Mouse (Mus musculus) cerebellum, adult 8-10 months (tissue): ENCODE measurements at regions not wholly inside any gene's neighbourhood (a gene's known extent, or its start where the extent isn't known, plus 50 kb on each side); places are given as distances from the start of the nearest gene placed in this dataset.

Source experiments
- DNase-seq: peaks from one replicate; pipeline ENCODE4 v3.0.0; 2022

DNA sequence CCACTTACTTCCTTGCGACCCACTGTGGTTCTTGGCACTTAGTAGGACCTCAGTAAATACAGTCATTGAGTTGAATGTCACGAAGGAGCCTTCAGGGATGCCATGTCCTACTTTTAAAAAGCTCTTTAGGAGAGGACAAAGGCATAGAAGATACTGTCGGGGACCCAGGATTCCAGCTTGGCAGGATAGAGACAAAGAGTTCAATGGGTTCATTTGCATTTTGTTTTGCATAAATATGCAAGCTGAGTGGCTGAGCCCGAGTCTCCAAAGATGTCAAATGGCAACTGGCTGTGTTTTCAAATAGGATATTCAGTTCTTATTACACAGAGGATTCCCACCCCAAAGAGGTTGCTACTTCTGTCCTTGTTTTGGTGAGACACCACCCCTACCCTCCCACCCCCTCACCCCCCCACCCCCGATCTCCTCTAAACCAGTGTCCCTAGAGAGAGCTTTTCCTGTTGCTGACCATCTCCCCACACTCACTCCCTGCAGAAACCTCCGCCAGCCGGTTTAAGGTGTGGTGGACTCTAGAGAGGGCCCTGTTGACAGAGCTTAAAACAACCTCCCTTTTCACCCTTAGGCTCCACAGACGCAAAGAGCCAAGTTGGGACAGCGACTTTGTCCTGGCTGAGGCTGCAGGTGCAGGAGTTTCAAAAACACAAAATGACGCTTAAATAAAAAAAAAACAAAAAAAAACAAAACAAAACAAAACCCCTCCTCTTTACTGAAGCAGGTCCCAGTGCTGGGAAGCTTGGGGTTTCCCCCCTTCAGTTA is 57.9 kb downstream of the Sox9 start:
- DNase-seq = no peak

DNA sequence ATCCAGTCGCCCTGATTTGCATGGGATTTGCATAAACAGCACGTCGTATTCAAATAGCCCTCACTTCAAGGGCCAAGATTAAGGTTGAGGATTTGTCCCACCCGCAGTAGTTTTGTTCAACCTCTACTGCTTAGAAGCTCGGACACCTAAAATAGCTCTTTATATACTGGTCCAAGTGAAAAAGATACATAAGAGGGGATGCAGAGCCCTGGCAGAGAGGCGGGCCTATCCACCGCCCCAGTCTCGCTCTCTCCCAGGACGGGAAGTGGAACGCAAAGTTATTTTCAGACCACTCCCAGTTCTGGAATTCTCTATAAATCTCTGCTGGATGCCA is 58.4 kb downstream of the Sox9 start:
- no peak for DNase-seq

DNA sequence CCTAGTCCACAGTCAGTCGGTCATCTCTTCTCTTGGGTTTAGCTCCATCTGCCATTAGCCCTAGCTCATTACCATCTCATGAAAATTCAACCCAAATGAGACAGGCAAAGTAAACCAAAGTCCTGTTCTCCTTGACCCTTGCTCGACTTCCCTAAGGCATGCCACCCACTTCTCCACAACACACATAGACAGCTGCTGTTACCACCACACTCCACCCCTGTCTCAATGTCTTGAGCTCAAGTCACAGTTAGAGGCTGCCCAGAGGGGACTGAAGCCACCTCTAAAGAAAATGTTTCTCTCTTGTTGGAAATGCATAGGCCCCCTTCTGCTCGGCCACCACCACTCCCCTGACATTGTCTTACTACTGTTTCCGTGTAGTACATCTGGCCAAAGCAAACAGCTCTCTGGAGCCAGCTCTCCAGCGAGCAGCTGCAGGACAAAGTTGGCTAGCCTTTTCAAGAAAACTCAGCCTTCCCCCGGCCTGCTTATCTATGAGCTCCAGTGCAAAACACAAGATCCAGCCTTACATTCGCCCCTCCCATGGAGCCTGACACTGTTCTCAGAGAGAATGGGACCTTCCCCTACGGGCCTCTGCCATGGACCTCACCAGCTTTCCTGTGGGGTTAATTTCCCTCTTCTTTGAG is 62.4 kb downstream of the Sox9 start:
- no peak for DNase-seq

DNA sequence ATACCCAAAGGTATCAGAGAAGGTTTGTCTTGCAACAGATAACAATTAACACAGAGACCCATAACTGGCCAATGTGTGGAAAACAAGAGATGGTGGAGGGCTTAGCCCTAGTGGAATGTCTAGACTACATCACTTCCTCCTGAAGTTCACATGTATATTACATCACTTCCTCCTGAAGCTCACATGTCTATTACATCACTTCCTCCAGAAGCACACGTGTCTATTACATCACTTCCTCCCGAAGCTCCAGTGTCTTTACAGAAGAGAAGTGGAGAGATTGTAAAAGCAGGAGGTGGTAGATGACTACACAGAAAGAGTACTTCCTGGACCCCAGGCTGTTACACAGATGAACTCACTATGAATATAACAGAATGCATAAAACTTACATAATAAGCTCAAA is 65.1 kb downstream of the Sox9 start:
- DNase-seq = no peak

DNA sequence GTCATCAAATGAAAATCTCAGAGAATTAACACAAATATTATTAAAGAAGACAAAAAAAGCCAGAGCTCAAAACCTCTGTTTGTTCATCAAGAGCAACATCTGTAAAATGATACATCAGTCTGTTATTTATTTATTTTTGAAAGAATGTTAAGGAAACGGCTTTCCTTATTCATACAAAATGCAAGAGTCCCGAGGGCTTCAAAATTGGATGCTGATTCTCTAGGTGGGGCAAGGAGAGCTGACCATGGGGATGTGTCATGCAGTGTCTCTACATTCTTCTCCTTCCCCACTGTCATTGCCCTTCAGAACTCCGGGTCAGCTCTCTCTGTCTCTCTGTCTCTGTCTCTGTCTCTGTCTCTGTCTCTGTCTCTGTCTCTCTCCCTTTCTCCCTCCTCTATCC is 65.8 kb downstream of the Sox9 start:
- no peak for DNase-seq

DNA sequence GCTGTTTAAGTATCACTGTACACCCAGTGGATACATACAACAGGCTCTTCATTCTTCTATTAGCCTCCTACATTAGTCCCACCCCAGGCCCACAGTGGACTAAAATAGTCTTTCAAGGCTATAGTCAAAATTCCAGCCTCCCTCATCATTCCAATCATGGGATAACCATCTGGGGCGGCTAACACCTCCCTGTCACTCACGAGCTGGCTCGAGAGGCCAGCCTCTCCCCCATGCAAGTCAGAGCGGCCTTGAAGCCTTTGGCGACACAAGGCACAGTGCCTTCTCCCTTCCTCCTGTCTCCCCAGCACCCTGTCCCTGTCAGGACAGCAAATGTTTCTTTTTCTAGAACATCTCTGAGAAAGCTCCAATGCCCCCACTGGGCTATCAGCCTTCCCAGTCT is 68.0 kb downstream of the Sox9 start:
- DNase-seq = no peak

DNA sequence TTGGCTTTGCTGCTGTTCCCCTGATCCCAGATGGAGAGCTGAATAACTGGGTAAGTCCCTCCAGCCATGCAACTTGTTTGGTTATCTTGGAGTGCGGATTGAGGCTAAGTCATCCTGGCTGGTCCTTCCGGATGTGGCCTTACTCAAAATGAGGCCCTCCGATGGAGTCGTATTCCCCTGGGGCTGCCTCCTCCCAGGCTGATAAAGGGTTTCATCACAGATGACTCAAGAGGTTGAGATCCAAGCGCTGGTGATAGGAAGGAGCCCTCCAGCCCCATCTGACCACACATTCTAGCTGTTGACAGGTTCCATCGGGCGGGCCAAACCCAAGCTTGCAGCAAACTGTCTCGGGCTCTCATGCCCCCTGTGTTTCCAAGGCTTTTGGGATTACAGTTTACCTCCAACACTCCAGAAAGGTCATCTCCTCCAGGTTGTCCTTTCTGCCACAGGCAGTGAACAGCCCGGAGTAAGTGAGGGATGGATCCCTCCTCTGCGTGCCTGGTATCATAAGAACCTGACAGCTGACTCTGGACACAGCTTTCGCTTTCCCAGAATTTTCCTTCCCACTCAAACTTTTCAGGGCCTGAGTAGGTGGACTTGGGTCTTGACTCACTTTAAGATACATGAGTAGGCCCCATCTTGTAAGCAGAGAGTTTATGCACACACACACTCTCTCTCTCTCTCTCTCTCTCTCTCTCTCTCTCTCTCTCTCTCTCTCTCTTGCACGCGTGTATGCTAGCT is 68.7 kb downstream of the Sox9 start:
- DNase-seq = no peak

DNA sequence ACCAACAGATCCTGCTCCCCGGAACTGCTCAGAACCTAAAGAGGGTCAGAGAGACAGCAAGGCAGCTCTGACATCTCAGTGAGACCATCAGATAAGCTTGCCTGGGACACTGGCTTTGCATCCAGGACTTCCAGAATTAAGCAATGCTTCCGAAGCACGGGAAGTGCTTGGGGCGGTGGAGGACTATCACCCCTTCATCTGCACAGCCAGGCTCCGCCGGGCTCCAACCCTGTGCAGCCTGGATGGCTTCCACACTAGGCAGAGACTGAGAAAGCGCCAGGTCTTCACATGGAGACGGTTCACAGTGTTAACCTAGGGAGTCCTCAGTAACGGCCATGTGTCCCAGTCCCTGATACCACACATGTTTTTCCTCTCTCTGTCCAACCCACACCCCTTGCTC is 69.3 kb downstream of the Sox9 start:
- DNase-seq = no peak

DNA sequence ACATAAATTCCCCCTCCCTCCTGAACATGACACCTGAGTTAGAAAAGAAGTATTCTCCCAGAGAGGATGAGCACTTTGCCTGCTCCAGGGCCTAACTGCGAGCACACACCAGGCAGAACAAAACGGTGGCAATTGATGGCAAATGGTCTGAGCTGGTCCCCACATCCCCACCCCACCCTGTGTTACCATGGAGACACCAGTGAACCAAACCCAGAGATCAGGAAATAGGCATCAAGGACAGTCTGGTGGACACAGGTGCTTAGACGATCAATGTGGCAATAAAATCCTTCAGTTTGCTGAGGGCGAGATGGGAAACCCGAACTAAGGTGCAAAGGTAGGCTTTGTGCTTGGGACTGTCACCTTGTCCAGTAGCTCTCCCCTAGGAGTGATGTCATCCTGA is 74.0 kb downstream of the Sox9 start:
- DNase-seq = no peak

DNA sequence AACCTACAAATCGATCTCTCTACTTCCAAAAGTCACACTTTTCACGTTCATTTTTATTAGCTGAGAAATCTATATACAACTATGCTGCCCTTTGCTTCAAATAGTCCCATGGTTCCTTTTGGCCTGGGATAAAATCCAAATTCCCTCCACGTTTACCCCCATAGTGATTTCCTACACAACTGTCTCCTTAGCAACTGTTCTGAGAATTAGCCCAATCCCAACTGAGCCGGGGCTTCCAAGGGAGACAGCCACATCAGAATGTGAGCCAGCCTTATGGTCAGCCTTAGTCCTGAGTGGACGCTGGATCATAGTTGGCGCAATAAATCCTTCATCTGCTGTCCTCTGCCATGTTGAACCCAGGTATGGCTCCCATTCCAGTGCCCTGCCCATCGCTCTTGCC is 77.3 kb downstream of the Sox9 start:
- DNase-seq = no peak

DNA sequence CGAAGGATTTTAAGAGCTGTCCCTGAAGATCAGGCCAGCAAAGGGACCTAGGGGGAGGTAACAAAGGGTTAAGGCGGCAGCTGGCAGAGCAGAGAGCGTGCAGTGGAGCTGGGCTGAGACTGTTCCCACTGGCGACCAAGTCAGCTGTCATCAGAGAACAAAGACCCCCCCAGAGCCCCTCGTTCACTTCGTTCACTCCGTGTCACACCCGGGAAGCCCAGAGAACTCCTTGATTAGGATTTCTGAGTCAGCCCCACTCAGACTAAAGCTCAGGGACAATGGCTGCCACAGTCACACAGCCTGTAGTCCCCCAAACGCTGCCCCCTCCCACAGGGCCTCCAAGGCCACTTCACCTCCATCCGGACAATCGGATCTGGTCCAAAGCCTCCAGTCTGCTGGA is 78.8 kb downstream of the Sox9 start:
- no peak for DNase-seq

DNA sequence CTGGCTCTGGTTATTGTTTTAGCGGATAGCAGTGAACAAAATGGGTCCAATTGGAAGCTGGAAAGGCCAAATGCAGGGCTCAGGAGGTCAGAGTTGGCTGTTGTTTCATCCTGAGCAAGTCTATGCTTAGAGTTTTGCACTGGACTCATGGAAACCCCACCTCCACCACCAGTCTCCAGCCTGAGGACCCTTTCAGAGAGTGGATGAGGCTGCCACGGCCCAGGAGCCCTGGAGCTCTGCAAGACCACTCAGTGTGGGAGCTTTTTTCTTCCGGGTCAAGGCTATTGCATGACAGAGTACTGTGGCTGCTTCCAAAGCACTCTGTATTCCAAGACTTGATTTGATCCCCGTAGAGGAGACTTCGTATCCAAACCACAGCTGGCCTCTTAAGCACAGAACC is 79.2 kb downstream of the Sox9 start:
- DNase-seq = no peak

DNA sequence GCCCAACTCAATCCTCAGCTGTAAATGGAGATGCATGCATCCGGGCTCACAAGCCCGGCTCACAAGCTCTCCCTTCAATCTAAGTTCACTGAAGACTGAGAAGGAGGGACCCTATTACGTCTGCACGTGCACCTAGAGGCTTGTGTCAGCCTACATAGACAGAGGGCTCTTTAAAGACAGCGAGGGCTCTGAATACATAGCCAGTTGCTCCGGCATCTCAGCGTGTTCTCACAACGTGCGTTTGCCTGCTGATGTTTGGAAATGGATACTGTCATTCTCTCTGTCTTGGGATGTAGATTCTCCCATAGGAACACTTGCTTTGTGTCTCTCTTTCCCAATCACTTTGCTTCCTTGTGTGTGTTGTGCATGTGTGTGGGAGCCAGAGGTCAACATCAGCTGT is 83.8 kb downstream of the Sox9 start:
- no peak for DNase-seq

DNA sequence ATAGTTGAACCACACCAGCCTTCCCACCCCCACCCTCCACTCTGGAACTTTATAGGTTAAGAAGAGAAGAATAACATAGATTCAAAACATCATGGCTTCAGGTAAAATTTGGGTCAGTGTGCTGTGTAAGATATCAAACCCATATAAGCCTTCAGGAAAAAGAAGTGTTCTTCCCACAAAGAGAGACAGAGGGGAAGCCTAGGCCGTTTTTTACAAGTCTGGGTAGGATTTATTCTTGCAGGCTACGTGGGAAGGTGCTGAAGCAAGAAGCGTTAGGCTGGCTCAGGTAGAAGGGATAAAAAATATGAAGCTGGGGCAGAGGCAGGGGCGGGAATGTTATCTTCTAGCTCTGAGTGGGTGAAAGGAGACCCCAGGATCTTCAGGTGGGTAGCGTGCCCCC is 87.5 kb downstream of the Sox9 start:
- DNase-seq = no peak

DNA sequence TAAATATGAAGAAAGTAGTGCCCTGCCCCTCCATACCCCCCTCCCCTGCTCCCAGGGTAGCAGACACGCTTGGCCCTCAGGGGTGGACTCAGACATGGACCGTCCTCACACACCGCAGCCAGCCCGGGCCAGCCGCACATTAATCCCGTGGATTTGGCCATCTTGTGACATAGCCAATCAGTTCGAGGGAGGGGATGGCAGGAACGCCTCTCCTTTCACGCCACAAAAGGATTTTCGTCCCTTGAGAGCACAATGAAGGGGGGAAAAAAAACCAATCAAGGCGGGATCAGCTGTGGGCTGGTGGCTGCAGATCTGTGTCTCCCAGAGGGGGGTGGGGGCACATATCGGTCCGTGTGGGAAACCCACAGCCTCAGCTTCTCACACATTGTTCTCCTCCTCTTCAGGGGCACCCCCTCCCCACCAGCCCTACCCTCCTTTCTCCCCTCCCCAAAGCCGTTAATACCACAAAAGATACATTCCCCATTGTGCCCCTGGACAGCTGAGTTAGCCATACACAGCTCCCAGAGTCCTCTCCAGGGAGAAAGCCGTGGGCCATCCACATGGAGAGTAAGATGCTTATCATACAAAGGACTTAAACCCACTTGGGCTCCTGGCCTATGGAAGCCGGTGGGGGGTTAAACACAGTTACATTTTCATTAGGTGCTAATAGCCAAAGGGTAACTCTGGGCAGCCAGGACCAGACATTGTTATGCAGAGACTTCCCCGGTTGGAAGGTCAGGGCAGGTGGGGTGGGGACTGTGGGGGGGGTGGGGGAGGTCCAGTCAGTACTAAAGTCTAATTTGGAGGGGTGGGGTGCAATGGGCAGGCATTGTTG is 88.4 kb downstream of the Sox9 start:
- DNase-seq = no peak

DNA sequence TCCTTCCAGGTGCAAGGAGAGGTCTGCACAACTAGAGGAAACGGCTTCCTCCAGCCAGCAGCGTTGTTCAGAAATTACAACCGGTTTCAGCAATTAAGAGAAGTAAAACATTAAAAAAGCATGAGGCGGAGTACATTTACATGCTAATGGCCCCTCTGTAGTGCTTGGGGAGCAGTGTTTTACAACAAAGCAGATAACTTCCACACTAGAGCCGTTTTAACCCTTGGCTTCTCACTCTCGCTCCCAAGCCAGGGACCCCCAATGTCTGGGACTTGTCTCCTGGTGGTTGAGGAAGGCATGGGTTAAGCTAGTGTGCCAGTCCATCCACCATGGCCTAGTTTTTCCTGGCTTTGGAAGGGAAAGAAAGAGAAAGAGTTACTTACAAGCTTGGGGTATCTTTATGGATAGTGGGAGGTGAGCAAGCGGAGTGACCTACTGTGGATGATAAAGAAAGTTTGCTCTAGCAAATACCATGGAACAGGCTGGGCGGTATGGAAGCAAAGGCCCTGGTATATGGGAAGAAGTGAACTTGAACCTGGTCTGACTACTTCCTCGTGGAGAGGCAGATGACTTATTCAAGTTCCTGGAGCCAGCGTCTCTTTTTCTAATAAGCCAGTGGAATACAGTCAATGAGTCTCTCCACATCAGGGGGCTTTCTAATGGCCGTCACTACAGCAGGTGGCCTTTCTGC is 90.8 kb downstream of the Sox9 start:
- no peak for DNase-seq

DNA sequence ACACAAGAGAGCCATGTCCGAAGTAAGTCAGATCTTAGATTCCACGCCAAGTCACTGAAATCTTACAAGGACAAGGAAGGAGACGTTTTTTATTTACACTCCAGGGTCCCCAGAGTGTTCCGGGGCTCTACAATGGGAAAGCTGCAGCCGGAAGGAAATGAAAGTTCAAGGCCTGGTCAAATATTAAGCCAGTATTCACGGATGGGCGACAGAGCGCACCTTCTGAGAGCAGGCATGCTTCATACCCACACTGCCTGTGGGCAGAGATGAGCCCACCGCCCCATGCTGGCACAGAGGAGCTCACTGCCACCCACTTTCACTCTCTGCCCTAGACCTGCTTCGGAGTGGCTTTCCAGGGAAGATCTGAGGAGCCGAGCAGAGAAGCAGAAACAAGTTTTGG is 92.2 kb downstream of the Sox9 start:
- DNase-seq = no peak

DNA sequence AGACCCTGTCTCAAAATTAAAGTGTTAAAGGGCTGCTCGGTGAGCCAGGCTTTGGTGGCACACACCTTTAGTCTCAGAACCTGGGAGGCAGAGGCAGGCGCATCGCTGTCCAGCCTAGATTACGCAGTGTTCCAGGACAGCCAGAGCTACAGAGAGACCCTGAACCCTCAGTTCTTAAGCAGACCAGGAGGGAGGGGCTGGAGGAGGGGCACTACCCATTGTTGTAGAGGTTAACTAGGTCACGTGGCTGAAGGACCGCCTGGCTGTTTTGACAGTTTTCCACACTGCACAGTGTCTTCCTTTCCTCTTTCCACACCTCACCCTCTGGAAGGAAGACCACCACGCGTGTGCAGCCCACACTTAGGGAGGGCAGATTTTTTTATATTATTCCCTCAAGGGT is 94.2 kb downstream of the Sox9 start:
- no peak for DNase-seq

DNA sequence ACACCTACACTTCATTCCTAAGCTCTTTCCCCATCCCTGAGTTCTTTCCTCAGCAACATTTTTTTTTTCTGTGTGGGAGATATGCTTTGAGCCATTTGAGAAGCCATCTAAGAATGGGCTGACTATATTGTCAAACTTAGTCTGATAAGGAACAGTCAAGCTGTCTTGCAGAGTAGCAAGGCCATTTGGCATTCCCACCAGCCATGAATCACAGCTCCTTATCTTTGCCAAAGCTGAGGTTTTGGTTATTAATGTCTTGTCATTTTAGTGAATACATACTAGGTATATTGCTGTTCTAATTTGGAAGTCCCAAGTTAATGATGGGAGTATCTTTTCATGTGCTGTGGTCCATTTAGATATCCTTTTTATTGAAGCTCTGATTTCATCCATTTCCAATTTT is 96.4 kb downstream of the Sox9 start:
- DNase-seq = no peak

DNA sequence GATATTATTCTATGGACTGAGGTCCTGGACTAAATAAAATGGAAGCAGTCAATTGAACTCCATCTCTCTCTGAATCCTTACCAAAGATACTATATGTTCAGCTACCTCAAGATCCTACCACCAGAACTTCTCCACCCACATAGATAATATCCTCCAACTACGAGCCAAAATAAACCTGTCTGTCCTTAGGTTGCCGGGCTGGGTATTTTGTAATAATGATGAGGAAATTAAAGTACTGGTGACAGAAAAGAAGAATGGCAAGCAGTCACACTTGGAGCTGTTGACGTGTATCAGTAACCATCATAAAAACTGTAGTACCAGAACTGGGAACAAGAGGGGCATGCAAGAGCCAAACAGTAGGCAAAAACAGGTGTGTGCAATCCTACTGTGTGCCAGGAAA is 98.7 kb downstream of the Sox9 start:
- no peak for DNase-seq

DNA sequence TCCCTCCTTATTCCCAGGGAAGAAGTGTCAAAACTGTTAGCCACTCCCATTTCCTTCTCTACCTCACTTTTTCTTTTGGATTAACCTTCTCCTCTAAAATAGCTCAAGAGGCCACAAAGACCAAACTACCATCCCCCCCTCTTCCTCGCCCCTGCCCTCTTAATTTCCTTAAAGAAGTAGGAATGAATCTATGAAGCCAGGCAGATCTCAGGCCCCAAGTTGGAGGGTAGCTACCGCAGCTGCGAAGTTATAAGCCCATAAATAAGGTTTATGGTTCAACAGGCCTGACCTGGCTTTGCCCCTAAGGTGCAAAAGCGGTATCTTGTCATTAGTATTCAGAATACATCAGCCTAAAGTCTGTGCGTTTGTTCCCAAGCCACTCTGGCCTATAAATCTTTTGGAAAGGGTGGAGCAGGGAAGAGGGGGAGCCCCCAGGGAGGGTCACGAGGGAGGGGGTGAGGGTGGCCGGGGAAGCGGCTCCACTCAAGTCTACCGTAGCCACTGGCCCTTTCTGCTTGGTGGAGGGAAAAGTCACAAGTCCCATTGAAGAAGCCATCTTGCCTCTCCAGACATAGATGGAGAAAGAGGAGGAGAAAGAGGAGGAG is 103.4 kb downstream of the Sox9 start:
- no peak for DNase-seq

DNA sequence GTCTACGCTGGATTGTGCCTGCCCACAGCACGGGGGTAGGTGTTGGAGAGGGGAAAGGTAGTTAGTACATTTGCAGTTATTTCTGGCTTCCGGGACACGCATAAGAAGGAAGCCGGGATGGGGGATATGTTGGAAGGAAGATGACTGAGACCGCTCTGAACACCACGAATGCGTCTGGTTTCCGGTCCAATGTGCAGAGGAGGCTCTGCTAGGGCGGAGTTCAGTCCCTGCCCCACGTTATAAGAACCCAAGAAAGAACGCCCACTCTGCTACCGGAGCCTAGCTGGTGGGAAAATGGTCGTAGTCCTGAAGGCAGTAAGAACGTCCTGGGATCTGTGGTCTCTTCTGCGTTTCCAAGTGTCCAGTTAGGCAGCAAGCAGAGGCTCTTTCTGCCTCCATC is 104.1 kb downstream of the Sox9 start:
- no peak for DNase-seq

DNA sequence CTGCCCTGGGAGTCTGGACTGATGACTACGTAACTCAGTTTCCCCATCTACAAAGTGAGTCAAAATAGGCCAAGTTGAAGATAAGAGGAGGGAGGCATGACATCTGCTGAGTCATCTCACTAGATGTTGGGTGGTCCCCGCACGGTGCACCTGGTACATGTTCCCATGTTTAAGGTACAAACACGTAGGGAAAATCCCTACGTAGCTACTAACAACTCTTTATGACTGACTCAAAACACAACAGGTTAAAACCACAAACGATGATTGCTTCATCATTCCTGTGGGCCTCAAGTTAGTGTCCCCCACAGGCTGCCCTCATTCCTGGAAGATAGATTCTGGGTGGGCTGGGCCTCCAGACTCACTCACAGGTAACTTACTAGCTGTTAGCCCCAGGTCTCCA is 107.7 kb downstream of the Sox9 start:
- no peak for DNase-seq
